Mouse (Mus musculus) liver, postnatal 0 days (tissue): ENCODE data around the gene Ptpn1.

ENCODE experiments used
- CTCF ChIP-seq: sonication (generic); IDR thresholded peaks from 2 replicates; pipeline ENCODE4 v1.5.1; 2016; ENCODE audit warnings: antibody characterized with exemption, low read depth
- EP300 ChIP-seq: IDR thresholded peaks from 2 replicates; pipeline ENCODE4 v1.6.1; 2016; ENCODE audit warnings: antibody characterized with exemption, low read depth, mild to moderate bottlenecking

GRCm38 (mm10) chr2:167945451-167945850 lies 13.6 kb downstream of the Ptpn1 start:
- TF ChIP-seq CTCF (no peak), EP300 (no peak)
